Mouse (Mus musculus) embryonic facial prominence, embryonic 12.5 days (tissue): ENCODE data around the gene Gas7. TPM values are rescaled to one million over a fixed set of nuclear protein-coding genes. Genes with fewer than 3 reads are reported as not detected.

Source experiments
- ATAC-seq: fragments of 200-750 bp; cut with Nextera tagmentation; 2 replicates; pipeline ENCODE4 v1.8.0; 2017; ENCODE audit not compliant: insufficient number of reproducible peaks, insufficient read depth, low FRiP score, low TSS enrichment
- H3K27ac ChIP-seq: fragments of 300-500 bp; sonication (generic); 2 replicates; pipeline ENCODE4 v1.5.1; 2016; ENCODE audit warnings: mild to moderate bottlenecking
- H3K27me3 ChIP-seq: fragments of 300-500 bp; sonication (generic); 2 replicates; pipeline ENCODE4 v1.6.1; 2016; ENCODE audit warnings: mild to moderate bottlenecking, moderate library complexity
- H3K36me3 ChIP-seq: fragments of 300-500 bp; sonication (generic); 2 replicates; pipeline ENCODE4 v1.6.1; 2016; ENCODE audit warnings: mild to moderate bottlenecking
- H3K4me1 ChIP-seq: fragments of 300-500 bp; sonication (generic); 2 replicates; pipeline ENCODE4 v1.6.1; 2016
- H3K4me2 ChIP-seq: fragments of 300-500 bp; sonication (generic); replicated peaks from 2 replicates; pipeline ENCODE4 v1.6.1; 2016; ENCODE audit warnings: mild to moderate bottlenecking, moderate library complexity
- H3K4me3 ChIP-seq: fragments of 300-500 bp; sonication (generic); 2 replicates; pipeline ENCODE4 v1.5.1; 2016; ENCODE audit warnings: mild to moderate bottlenecking
- H3K9ac ChIP-seq: fragments of 300-500 bp; sonication (generic); 2 replicates; pipeline ENCODE4 v1.6.1; 2016; ENCODE audit warnings: mild to moderate bottlenecking, moderate library complexity
- H3K9me3 ChIP-seq: fragments of 300-500 bp; sonication (generic); 2 replicates; pipeline ENCODE4 v1.6.1; 2016; ENCODE audit warnings: mild to moderate bottlenecking, moderate library complexity
- WGBS: fragments of 180-500 bp; shearing (Covaris S2); methylation state at CpG from one replicate; pipeline ENCODE4 v1.1.7; 2016; 5-methylcytosine and 5-hydroxymethylcytosine counted together
- polyA plus RNA-seq: library from polyadenylated mRNA; unstranded; fragments of >200 nt; fragmentation: Nextera tagmentation; extraction: Ambion mirVana; gene quantifications from 2 replicates; pipeline ENCODE4 v1.2.1, GENCODE M21; 2016

Gas7 gene
- polyA plus RNA-seq, 1 experiment from 2014 or later, result 5.5 TPM

DNA sequence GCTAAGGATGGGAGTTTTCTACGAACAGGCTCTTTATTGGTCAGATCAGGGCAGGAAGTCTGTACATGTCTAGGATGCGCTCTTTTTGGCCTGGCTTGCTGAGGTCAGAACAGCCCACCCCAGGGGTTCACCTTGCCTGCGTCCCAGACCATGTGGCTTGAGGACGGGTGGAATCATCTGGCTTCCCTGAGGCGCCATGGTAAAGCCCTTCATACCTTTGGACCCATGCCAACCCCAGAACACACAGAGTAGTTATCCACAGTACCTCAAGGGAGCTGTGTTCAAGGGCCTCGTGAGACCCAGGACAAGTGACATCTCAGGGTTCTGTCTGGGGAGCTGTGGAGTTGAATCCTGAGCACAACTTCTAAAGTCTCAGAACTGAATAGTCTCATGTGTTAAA lies 196.5 kb downstream of the Gas7 start:
- Histone ChIP-seq H3K4me1 (peaks cover 8% of the 10 kb centered on the region), H3K27me3 (no peaks in the 10 kb centered on the region), H3K4me3 (no peak overlapping the region), H3K9me3 (no peaks in the 10 kb centered on the region), H3K9ac (no peak overlapping the region), H3K27ac (no peak overlapping the region), H3K36me3 (no peaks in the 10 kb centered on the region), H3K4me2 (no peak overlapping the region)
- WGBS, result 77% methylated on average over 6 of the region's 6 CpGs
- ATAC-seq, result no peak

DNA sequence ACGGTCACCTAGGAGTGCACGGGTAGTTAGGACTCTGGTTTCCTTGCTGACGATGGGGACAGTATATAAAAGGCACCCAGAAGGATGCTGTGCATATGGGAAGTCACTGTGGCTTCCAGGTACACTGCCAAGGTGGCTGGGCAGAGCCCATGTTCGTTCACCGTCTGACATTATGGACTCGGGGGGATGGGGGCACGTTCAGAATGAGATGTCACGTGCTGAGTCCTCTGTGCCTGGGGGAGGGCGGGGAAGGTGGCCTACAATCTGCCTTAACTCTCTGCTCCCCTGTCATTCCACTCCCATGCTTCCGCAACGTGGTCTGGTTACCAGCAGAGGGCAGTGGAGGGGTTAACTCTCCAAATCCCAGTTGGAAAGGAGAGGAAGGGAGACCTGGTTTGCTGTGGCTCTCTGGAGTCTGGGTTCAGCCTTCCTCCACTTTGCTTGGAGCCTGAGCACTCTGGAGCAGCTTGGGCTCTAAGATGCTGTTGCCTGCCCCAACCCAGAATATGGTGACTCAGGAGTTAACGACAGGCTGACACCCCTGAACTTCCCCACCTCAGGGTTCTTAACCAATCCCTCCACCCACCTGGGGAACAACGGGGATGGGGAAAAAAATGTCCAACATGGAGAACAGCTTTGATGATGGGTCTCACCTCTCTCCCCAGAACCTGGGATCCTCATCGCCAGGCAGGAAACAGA lies 197.1 kb downstream of the Gas7 start:
- Histone ChIP-seq H3K4me2 (peak overlapping the region; percentile 27), H3K4me1 (peaks cover 8% of the 10 kb centered on the region), H3K9ac (no peak overlapping the region), H3K36me3 (no peaks in the 10 kb centered on the region), H3K9me3 (no peaks in the 10 kb centered on the region), H3K27ac (no peak overlapping the region), H3K4me3 (no peak overlapping the region), H3K27me3 (no peaks in the 10 kb centered on the region)
- 16% methylated on average over 14 of the region's 14 CpGs for WGBS
- ATAC-seq, result no peak

DNA sequence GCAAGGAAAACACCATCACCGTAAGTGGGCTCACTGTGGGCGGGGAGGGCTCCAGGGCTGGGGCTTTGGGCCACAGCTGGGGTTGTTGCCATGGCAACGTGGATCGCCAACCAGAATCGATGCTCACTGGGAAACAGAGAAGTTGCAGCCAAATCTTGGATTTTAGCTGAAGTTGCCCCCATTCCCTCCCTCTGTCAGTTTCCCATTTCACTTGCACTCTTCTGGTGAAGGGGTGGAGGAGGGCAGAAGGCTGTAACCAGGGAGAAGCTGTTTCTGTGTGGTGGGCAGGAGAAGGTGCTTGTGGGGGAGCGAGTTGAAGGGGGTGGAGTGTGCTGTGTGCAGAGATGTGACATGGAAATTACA lies 197.6 kb downstream of the Gas7 start:
- H3K27me3 ChIP-seq, result no peaks in the 10 kb centered on the region
- 35% methylated on average over 6 of the region's 6 CpGs for WGBS

DNA sequence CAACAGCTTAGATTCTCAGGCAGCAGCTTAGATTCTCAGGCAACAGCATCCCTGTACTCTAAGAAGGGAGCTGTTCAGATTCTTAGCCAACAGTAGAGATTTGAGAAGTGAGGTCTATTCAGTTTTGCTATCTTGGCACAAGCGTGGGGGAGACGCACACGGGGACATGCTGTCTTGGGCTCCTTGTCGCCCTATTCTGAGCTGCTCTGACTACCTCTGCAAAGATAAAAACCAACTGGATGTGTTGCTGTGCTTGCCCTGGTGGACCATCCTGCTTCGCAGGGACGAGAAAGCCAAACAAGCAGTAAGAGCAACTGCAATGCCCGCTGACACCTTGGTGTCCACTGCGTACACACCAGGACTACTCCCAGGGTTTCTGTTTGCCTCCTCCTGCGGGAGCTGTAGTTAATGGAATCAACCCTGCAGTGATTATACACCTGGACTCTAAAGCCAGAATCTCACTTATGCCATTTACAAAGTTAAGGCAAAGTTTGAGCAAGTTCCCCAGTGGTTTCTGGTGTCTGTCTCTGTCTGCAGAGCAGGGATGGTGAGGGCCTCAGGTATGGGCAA lies 198.4 kb downstream of the Gas7 start:
- no peak for ATAC-seq
- no peak overlapping the region for H3K4me3 ChIP-seq
- H3K27me3 ChIP-seq, result no peaks in the 10 kb centered on the region
- WGBS, result 87% methylated on average over 9 of the region's 9 CpGs
- no peak overlapping the region for H3K9ac ChIP-seq
- H3K27ac ChIP-seq, result no peak overlapping the region
- H3K4me1 ChIP-seq, result peaks cover 8% of the 10 kb centered on the region
- no peaks in the 10 kb centered on the region for H3K36me3 ChIP-seq
- no peak overlapping the region for H3K4me2 ChIP-seq
- no peaks in the 10 kb centered on the region for H3K9me3 ChIP-seq

More for the DNA sequence above, 197.6 kb downstream of the Gas7 start:
- Histone ChIP-seq H3K9me3 (no peaks in the 10 kb centered on the region), H3K4me1 (peaks cover 8% of the 10 kb centered on the region), H3K36me3 (no peaks in the 10 kb centered on the region), H3K4me2 (peak overlapping the region; percentile 27), H3K4me3 (no peak overlapping the region), H3K9ac (no peak overlapping the region), H3K27ac (no peak overlapping the region)
- no peak for ATAC-seq

DNA sequence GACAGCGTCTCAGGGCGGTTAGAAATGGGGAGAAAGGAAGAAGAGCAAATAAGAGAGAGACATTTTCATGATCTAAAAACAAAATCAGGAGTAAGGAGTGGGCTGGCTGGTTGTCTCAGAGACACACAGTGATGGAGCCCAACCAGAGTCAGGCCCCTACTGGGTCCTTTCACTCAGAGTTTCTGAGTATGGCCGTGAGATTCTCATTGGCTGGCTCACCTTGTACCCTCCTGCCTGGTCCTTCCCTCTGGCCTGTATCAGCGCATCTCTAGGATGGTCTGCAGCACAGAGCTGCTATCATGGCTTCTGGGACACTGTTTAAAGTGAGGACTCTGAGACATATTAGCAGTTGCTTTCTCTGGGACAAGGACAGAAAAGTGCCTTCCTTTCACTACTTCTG lies 199.3 kb downstream of the Gas7 start:
- H3K9me3 ChIP-seq, result no peaks in the 10 kb centered on the region
- no peak overlapping the region for H3K4me2 ChIP-seq
- no peaks in the 10 kb centered on the region for H3K36me3 ChIP-seq
- no peak for ATAC-seq
- no peaks in the 10 kb centered on the region for H3K27me3 ChIP-seq
- no peak overlapping the region for H3K27ac ChIP-seq
- no peak overlapping the region for H3K9ac ChIP-seq
- H3K4me1 ChIP-seq, result peaks cover 8% of the 10 kb centered on the region
- H3K4me3 ChIP-seq, result no peak overlapping the region
- WGBS, result 83% methylated on average over 4 of the region's 4 CpGs

DNA sequence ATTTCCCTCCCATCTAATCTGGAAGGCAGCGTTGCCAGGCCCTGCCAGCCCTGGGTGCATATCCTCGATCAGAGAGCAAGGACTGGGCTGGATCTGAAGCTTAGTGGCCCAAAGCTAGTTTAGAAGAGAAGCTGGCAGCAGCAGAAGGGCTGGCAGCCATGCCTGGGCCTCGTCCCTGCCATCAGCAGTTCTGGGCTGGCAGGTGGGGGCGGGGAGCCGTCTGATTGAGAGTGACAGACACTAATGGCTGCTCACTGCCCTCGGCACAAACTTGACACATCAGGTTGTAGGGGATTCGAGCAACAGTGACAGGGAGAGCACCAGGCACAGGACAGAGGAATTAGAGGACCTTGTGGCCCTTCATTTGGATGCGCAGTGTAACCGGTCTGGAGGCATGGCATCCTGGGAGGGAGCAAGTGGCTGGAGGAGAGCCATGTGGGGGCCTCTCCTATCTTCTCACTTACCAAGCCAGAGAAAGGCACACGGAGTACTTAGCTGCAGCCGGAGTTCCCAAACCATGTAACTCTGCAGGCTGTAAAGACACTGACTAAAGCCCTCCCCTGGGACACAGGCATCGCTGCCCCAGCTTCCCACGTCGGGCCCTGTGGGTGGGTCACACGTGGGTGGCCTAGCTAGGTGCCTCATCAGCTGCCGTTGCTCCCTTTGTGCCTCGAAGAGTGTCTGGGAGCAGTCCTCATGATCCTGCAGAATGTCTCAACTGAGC lies 200.2 kb downstream of the Gas7 start:
- Histone ChIP-seq H3K4me1 (peaks cover 8% of the 10 kb centered on the region), H3K36me3 (no peaks in the 10 kb centered on the region), H3K4me3 (no peak overlapping the region), H3K9ac (no peak overlapping the region), H3K4me2 (no peak overlapping the region), H3K27ac (no peak overlapping the region), H3K9me3 (no peaks in the 10 kb centered on the region), H3K27me3 (no peaks in the 10 kb centered on the region)
- ATAC-seq, result no peak
- 67% methylated on average over 17 of the region's 17 CpGs for WGBS

DNA sequence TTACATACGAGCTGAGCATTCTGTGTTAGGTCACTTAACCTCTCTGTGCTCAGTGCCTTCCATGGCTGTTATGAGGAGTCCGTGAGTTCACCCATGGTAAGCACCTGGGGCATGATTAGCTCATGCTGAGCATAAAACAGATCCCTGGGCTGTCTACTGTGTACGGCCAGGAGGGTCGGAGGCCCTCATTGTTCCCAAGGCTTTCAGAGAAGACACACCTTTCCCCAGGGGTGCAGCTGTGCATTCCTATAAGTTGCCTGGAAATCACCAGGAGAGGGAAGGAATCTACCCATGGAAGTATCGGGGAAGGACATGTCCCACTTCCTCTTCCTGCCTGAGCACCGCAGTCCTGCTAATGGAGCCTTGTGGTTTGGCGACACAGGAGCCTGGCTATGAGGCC lies 201.1 kb downstream of the Gas7 start:
- H3K4me3 ChIP-seq, result no peak overlapping the region
- 74% methylated on average over 7 of the region's 7 CpGs for WGBS
- H3K36me3 ChIP-seq, result no peaks in the 10 kb centered on the region
- ATAC-seq, result no peak
- no peaks in the 10 kb centered on the region for H3K9me3 ChIP-seq
- H3K27me3 ChIP-seq, result no peaks in the 10 kb centered on the region
- H3K4me1 ChIP-seq, result peaks cover 8% of the 10 kb centered on the region
- H3K9ac ChIP-seq, result no peak overlapping the region
- no peak overlapping the region for H3K4me2 ChIP-seq
- H3K27ac ChIP-seq, result no peak overlapping the region

DNA sequence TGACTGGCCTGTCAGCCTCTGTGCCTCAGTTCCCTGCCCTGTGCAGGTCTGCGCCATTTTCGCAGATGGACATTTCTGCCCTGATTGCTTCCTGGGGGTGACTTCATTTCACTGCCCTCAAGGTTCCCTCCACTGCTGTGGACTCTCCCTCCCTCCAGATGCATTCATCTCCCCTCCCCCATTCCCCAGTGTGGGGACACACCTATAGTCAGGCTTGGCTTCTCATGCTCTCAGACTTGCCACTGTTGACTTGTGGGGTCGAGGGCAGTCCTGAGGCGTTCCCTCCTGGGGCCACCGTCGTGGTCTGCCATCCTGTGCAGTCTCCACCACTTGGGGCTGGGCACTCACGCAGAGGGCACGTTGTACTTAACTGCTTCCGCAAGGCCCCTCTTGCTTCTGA lies 201.6 kb downstream of the Gas7 start:
- H3K9me3 ChIP-seq, result no peaks in the 10 kb centered on the region
- H3K27ac ChIP-seq, result no peak overlapping the region
- no peak overlapping the region for H3K4me3 ChIP-seq
- no peak overlapping the region for H3K9ac ChIP-seq
- peaks cover 8% of the 10 kb centered on the region for H3K4me1 ChIP-seq
- H3K4me2 ChIP-seq, result no peak overlapping the region
- WGBS, result 87% methylated on average over 9 of the region's 9 CpGs
- H3K27me3 ChIP-seq, result no peaks in the 10 kb centered on the region
- ATAC-seq, result no peak
- no peaks in the 10 kb centered on the region for H3K36me3 ChIP-seq

DNA sequence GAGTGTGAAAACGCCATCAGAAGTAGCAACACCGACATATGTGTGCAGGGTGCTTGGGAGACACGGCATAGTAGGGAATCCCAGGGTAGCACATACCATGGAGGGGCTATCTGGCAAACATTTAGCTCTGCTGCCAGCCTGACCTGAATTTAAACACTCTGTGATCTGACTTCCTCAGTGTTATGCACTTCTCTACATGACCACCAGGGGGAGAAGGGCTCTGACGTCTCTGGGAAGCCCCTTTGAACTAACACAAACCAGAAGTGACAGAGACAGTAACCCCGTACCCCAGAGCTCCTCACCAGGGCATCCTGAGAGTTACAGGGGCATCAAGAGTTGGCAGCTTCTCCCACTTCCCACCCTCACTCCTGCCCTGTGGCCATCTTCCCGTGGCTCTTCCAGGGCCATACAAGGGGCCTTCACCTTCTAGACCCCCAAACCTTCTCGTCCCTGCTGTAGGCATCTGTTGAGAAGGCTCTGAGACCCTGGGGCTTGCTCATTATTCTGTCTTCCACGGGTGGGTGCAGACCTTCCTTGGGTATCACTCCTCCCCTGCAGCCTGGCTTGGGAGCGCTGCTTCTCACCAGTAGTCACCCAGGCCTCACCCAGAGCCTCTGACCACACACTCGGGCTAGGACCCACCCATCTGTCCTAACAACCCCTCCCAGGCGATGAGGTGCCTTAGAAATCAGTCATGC lies 202.6 kb downstream of the Gas7 start:
- ATAC-seq, result no peak
- Histone ChIP-seq H3K4me1 (peaks cover 5% of the 10 kb centered on the region), H3K9me3 (no peaks in the 10 kb centered on the region), H3K36me3 (no peaks in the 10 kb centered on the region), H3K9ac (no peak overlapping the region), H3K27me3 (no peaks in the 10 kb centered on the region), H3K27ac (no peak overlapping the region), H3K4me3 (no peak overlapping the region), H3K4me2 (no peak overlapping the region)
- 44% methylated on average over 11 of the region's 11 CpGs for WGBS

DNA sequence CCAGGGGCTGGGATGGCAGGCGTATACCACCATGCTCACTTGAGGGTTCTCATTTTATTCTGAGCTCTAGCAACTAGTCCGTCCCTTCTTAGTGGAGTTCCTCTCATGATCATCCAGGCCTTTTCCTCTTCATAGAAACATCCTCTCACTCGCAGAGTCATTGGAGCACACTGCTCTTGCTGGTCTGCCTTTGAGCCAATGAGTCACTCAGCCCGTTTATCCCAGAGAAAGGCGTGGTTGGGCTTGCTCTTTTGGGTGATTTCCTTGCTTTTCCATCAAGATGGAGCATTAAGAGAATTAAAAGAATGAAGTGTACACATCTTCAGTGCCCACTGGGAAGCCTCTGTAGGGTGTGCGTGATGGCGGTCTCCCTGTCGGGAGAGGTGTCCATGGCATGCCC lies 206.2 kb downstream of the Gas7 start:
- H3K36me3 ChIP-seq, result no peaks in the 10 kb centered on the region
- H3K9ac ChIP-seq, result no peak overlapping the region
- no peaks in the 10 kb centered on the region for H3K27me3 ChIP-seq
- no peak for ATAC-seq
- H3K9me3 ChIP-seq, result no peaks in the 10 kb centered on the region
- H3K27ac ChIP-seq, result no peak overlapping the region
- H3K4me2 ChIP-seq, result no peak overlapping the region
- 89% methylated on average over 8 of the region's 8 CpGs for WGBS
- no peaks in the 10 kb centered on the region for H3K4me1 ChIP-seq
- no peak overlapping the region for H3K4me3 ChIP-seq

DNA sequence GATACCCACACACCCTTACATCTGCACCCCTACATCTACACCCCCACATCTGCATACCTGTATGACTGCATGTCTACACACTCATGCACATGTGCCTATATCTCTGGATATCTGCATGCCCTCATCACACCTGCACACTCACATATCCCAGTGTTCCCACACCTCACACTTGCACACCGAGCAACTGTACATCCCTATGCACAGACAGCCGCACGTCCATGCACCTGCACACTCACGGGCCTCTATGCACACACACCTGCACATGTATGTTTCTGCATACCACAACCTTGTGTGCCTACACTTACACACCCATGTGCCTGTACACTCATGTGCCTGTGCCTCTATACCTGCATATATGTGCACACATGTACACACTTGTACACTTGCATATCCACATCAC lies 208.2 kb downstream of the Gas7 start:
- WGBS, result 89% methylated on average over 4 of the region's 4 CpGs
- Histone ChIP-seq H3K9me3 (no peaks in the 10 kb centered on the region), H3K4me1 (no peaks in the 10 kb centered on the region), H3K27me3 (no peaks in the 10 kb centered on the region), H3K4me2 (no peak overlapping the region), H3K27ac (no peak overlapping the region), H3K9ac (no peak overlapping the region), H3K4me3 (no peak overlapping the region), H3K36me3 (no peaks in the 10 kb centered on the region)
- ATAC-seq, result no peak

DNA sequence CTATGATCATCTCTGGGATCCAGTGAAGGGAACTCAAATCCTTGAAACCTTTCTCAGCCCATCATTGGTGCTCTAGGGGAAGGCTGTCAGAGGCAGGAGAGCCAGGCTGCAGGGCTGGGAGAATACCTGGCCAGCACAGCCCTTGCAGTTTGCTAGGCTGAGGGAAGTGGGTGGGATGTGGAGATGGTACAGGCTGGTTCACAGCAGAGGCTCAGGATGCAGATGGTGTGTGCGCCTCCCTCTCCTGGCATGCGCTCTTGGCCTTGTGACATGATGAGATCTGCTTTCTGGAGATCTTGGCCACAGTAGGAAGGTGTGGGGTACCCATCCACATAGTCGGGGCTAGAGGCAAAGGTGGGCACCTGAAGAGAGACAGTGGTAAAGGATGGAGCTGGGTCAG lies 209.0 kb downstream of the Gas7 start:
- Histone ChIP-seq H3K27me3 (no peaks in the 10 kb centered on the region), H3K4me3 (no peak overlapping the region), H3K4me1 (no peaks in the 10 kb centered on the region), H3K9me3 (no peaks in the 10 kb centered on the region), H3K4me2 (no peak overlapping the region), H3K36me3 (no peaks in the 10 kb centered on the region), H3K27ac (no peak overlapping the region), H3K9ac (no peak overlapping the region)
- WGBS, result 85% methylated on average over 3 of the region's 3 CpGs
- no peak for ATAC-seq
